Mouse (Mus musculus) liver, embryonic 14.5 days (tissue): ENCODE measurements around the gene Ufc1.

Source experiments
- CTCF ChIP-seq: IDR thresholded peaks from 2 replicates; pipeline ENCODE4 v1.5.1; 2016; ENCODE audit warnings: antibody characterized with exemption, low read depth, control low read depth
- EP300 ChIP-seq: IDR thresholded peaks from 2 replicates; pipeline ENCODE4 v1.6.1; 2016; ENCODE audit warnings: antibody characterized with exemption, low read depth

GRCm38 (mm10) chr1:171283188-171284160 lies 11.3 kb downstream of the Ufc1 start:
- TF ChIP-seq EP300 (no peak), CTCF (no peak)
